Mouse (Mus musculus) CD4-positive naive resting alpha-beta T cell, adult 57 days (primary cell): ENCODE measurements around the gene Ncstn. TPM values are rescaled to one million over a fixed set of nuclear protein-coding genes. Genes with fewer than 3 reads are reported as not detected.

Source experiments
- total RNA-seq: library from RNA; stranded (reverse); gene quantifications from one replicate; pipeline ENCODE4 v1.2.4, GENCODE M21; 2023

The Ncstn gene
- total RNA-seq = 78.6 TPM

GRCm38 (mm10) chr1:172082101-172082898 lies at the start of gene Ncstn, which contains the start of gene Copa:
TSS of gene Ncstn (minus strand) at chr1:172082795.
TSS of gene Copa (plus strand) at chr1:172082529.

GRCm38 (mm10) chr1:172126376-172127347 lies 44.1 kb upstream of the Ncstn start, which contains the start of gene Pex19:
TSS of gene Pex19 (plus strand) at chr1:172126755.

GRCm38 (mm10) chr1:172057491-172057921 lies 25.1 kb downstream of the Ncstn start, which contains the start of gene Nhlh1:
TSS of gene Nhlh1 (minus strand) at chr1:172057573.

GRCm38 (mm10) chr1:172028394-172029275 lies 54.0 kb downstream of the Ncstn start, which contains the start of gene Vangl2:
TSS of gene Vangl2 (minus strand) at chr1:172028444.

Other genes starting within 250 kb of the Ncstn start
- gene Cd84, start 243.1 kb downstream of the Ncstn start, total RNA-seq = 128 TPM
- 21.2 TPM for gene Gm10521, start 187.1 kb downstream of the Ncstn start, total RNA-seq
- 130 TPM for gene Slamf6, start 165.3 kb downstream of the Ncstn start, total RNA-seq
- gene Vangl2, start 54.4 kb downstream of the Ncstn start, total RNA-seq = 2.1 TPM
- not detected for gene Nhlh1, start 25.2 kb downstream of the Ncstn start, total RNA-seq
- gene Copa, start 266 bp downstream of the Ncstn start, total RNA-seq = 137 TPM
- 45.9 TPM for gene Pex19, start 44.0 kb upstream of the Ncstn start, total RNA-seq
- 112 TPM for gene Dcaf8, start 65.3 kb upstream of the Ncstn start, total RNA-seq
- 60.4 TPM for gene Pea15a, start 124.0 kb upstream of the Ncstn start, total RNA-seq
- gene Casq1, start 137.1 kb upstream of the Ncstn start, total RNA-seq = not detected
- not detected for gene Atp1a4, start 175.6 kb upstream of the Ncstn start, total RNA-seq
- 29.2 TPM for gene Igsf8, start 178.8 kb upstream of the Ncstn start, total RNA-seq
- gene Atp1a2, start 215.3 kb upstream of the Ncstn start, total RNA-seq = 0.18 TPM
- gene Kcnj9, start 246.5 kb upstream of the Ncstn start, total RNA-seq = not detected